Mouse (Mus musculus) stomach, postnatal 0 days (tissue): Measurements from ENCODE around the gene Cerk.
"Not testable (repeated sequence)": the region's sequence is repeated elsewhere in the genome, so short reads cannot be mapped to it uniquely, and the experiment has no call there.

Source experiments
- CTCF ChIP-seq: IDR thresholded peaks from 2 replicates; pipeline ENCODE4 v1.5.1; 2016; ENCODE audit warnings: antibody characterized with exemption, low read depth, mild to moderate bottlenecking, moderate library complexity
- EP300 ChIP-seq: optimal IDR thresholded peaks from 2 replicates; pipeline ENCODE3; 2016; ENCODE audit warnings: antibody characterized with exemption

- not testable (repeated sequence) for TF ChIP-seq CTCF, EP300
Measured at GRCm38 (mm10) chr15:86216641-86217040, 30.7 kb upstream of the Cerk start.
